Mouse (Mus musculus): Measurements from ENCODE around the gene 2510039O18Rik.

2510039O18Rik gene

DNA sequence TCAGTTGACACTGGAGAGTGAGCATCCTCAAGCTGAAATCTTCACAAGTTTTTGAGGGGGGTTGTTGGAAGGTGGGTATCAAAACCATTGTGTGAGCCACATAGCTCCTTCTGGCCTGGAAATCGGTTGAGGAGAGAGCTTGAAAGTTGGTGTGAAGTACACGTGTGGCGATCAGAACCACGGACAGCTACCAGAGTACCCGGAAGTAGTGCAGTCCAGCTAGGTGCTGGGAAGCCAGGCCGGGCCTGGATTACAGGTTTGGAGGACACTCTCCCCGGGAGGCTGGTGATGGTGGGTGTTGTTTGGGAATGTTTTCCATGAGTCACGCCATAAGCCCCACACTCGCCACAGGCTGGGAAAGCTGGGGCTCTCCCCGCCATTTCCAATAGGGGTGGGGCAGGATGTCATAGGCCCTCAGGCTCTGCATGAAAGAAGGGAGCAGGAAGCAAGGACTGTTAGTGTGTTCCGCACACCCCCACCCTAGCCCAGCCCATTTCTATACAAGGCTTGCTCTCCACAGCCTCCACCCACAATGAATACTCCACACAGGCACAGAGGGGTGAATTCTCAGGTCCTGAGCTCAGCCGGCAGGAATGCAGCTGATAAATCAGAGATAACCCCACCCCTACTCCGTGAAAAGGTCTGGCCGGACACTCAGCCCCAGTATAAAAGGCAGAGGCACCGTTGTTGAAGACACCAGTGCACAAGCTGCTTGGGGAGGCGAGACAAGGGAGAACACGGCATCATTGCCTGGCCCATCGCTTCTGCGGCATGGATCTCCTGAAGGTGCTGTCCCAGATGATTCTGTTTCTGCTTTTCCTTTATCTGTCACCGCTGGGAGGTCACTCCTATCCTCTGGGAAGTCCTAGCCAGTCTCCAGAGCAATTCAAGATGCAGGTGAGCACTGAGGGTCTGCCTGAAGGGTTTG, 44.8 kb downstream of the 2510039O18Rik start, which contains the start of gene Nppb:
TSS of gene Nppb (plus strand) at position 584 of the 928 bp plus-strand sequence.
- no peak for DNase-seq (ENCODE audit: low read depth in 2 of 2, low spot score in 2 of 2)

DNA sequence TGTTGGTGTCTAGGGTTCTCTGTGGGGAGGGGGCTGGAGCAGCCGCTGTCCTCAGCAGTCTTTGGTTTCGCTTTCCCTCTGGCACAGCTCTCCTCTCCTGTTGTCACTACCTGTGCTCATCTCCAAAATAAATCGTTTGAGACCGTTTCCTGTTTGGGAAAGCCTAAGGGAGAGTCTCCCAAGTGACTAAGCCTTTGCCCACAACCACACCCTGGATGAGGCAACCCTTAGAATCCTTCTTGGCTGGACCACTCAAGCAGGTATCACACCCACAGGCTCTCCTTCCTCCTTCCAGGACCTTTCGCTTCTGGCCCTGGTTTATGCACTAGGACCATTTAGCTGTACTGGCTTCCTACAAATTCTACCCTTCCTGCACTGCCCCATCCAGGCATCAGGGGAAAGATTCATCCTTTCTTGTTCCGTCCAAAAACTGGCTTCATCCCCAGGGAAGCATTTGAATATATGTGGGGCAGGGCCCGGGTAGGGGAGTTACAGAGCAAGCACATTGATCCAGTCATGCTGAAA, 52.9 kb downstream of the 2510039O18Rik start:
- no peak for DNase-seq (ENCODE audit: low read depth in 2 of 2, low spot score in 2 of 2)

DNA sequence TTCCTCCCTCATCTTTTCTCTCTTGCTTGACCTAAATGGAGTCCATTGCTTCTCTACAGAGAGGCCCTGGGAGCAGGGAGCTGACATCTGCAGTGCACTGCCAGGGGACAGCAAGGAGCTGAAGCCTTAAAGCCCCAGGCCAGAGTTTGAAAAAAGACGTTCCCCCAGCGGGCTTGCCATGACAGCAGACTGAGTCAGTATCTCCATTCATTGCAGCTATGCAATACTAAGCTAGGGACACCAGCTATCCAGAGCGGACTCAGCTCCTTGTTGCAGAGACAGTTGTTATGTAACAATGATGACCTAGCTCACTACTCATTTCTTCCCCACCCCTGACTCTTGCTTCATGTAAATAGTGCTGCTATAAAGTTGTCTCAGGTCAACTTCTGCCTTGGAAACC, 54.6 kb downstream of the 2510039O18Rik start:
- DNase-seq (ENCODE audit: low read depth in 2 of 2, low spot score in 2 of 2) = no peak
